Comparison of ENCODE assay signal across 24 mouse cellular contexts in genomic region chr6:42756104-42756503, GRCm38 (mm10). TPM values are rescaled to one million over a fixed set of nuclear protein-coding genes. Genes with fewer than 3 reads are reported as not detected.
"Had no signal": no experiment of that assay in that cellular context is flagged by ENCODE, and none has a peak within 500 bp of the region (broad histone marks: within the 10 kb centered on the region; RNA-seq: fewer than 3 reads in every experiment).

Gene Olfr38, plus strand, starts transcription at chr6:42756404.

- H3K27ac ChIP-seq: neural tube, embryonic 13.5 days; neural tube, embryonic 15.5 days; stomach, embryonic 15.5 days; stomach, postnatal 0 days had no signal

- H3K9me3 ChIP-seq: neural tube, embryonic 13.5 days; neural tube, embryonic 15.5 days; stomach, embryonic 15.5 days had no signal

- H3K4me3 ChIP-seq: neural tube, embryonic 13.5 days; neural tube, embryonic 15.5 days; stomach, embryonic 15.5 days had no signal

- H3K4me2 ChIP-seq: neural tube, embryonic 13.5 days; neural tube, embryonic 15.5 days; stomach, embryonic 15.5 days had no signal

- DNase-seq: retina, postnatal 1 day; right cerebral cortex, adult 18-20 months; right cerebral cortex, postnatal 14 days; right cerebral cortex, postnatal 25 days; right cerebral cortex, postnatal 4 days; spleen, adult 18-20 months; thymus, adult 18-20 months; thymus, adult 2 months; thymus, postnatal 14 days; thymus, postnatal 25 days; thymus, postnatal 36 days; thymus, postnatal 4 days had no signal

- H3K27me3 ChIP-seq: neural tube, embryonic 13.5 days; neural tube, embryonic 15.5 days; stomach, embryonic 15.5 days had no signal

- H3K36me3 ChIP-seq: neural tube, embryonic 13.5 days; neural tube, embryonic 15.5 days; stomach, embryonic 15.5 days had no signal

- H3K4me1 ChIP-seq: neural tube, embryonic 13.5 days; neural tube, embryonic 15.5 days; stomach, embryonic 15.5 days had no signal

- H3K9ac ChIP-seq: neural tube, embryonic 13.5 days; neural tube, embryonic 15.5 days; stomach, embryonic 15.5 days had no signal

RNA-seq across cellular contexts. Expression of gene Olfr38, which starts in this region (rescaled TPM):
- polyA plus RNA-seq: neural tube, embryonic 13.5 days; neural tube, embryonic 14.5 days; neural tube, embryonic 15.5 days; small intestine, adult 2 months; spleen, adult 2 months; stomach, embryonic 14.5 days; stomach, embryonic 15.5 days; stomach, embryonic 16.5 days; stomach, postnatal 0 days; testis, adult 2 months; thymus, adult 2 months; thymus, postnatal 0 days; urinary bladder, adult 2 months had no signal
